ENCODE assay signal across 18 mouse cellular contexts in the genomic region with DNA sequence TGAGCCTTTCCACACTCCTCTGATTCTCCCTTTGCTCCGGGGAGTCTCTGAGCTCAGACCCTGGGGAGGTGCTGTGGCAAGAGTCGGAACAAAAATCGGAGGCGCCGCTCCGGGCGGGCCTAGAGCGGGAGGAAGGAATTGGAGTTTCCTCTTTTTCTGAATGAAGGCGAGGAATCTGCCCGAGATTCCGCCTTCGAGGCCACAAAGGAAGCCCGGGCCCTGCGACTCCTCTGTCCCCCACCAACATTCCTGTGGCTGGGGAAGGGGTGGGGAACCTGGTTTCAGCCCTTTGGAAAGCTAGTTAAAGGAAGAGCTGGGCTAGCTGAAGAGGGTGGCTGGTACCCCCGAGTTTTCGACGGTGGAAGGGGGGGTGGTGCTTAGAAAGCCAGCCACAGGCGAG. TPM values are rescaled to one million over a fixed set of nuclear protein-coding genes. Genes with fewer than 3 reads are reported as not detected.
DNase-seq lines count a peak whose midpoint lies in the region; ATAC-seq lines count a peak whose summit lies in the region.
"Had no signal": no experiment of that assay in that cellular context is flagged by ENCODE, and none has a peak within 500 bp of the region (broad histone marks: within the 10 kb centered on the region; RNA-seq: fewer than 3 reads in every experiment).

No protein-coding gene starts in this region.

- H3K27me3 ChIP-seq in heart, embryonic 13.5 days (replicated peaks), result peaks cover 100% of the 10 kb centered on the region
- peaks cover 100% of the 10 kb centered on the region for H3K27me3 ChIP-seq in midbrain, embryonic 10.5 days (ENCODE audit: low read depth, poor library complexity, severe bottlenecking)
- H3K27me3 ChIP-seq in midbrain, embryonic 15.5 days (replicated peaks), result peaks cover 94% of the 10 kb centered on the region
- peaks cover 100% of the 10 kb centered on the region for H3K27me3 ChIP-seq in embryonic facial prominence, embryonic 13.5 days
- H3K27me3 ChIP-seq in neural tube, embryonic 12.5 days (replicated peaks), result peaks cover 100% of the 10 kb centered on the region

- H3K36me3 ChIP-seq in heart, embryonic 13.5 days, result no peaks in the 10 kb centered on the region
- H3K36me3 ChIP-seq in midbrain, embryonic 10.5 days, result no peaks in the 10 kb centered on the region
- H3K36me3 ChIP-seq in midbrain, embryonic 15.5 days (replicated peaks), result no peaks in the 10 kb centered on the region
- H3K36me3 ChIP-seq in embryonic facial prominence, embryonic 13.5 days, result no peaks in the 10 kb centered on the region
- H3K36me3 ChIP-seq in neural tube, embryonic 12.5 days, result no peaks in the 10 kb centered on the region
- H3K36me3 ChIP-seq: G1E; lung, embryonic 15.5 days had no signal

- 3% methylated on average over 18 of the region's 18 CpGs for WGBS in heart, embryonic 13.5 days
- WGBS in midbrain, embryonic 10.5 days, result under 1% methylated on average over 18 of the region's 18 CpGs
- under 1% methylated on average over 18 of the region's 18 CpGs for WGBS in midbrain, embryonic 15.5 days
- 2% methylated on average over 18 of the region's 18 CpGs for WGBS in embryonic facial prominence, embryonic 13.5 days
- under 1% methylated on average over 18 of the region's 18 CpGs for WGBS in neural tube, embryonic 12.5 days

- peak overlapping the region; percentile 48 for H3K4me2 ChIP-seq in heart, embryonic 13.5 days
- no peak overlapping the region for H3K4me2 ChIP-seq in midbrain, embryonic 15.5 days
- peak overlapping the region; percentile 48 for H3K4me2 ChIP-seq in embryonic facial prominence, embryonic 13.5 days
- peak overlapping the region; percentile 24; the same call in 1 of the 2 replicates for H3K4me2 ChIP-seq in neural tube, embryonic 12.5 days (replicated peaks)
- H3K4me2 ChIP-seq: lung, embryonic 15.5 days had no signal

- H3K9ac ChIP-seq in heart, embryonic 13.5 days, result no peak overlapping the region
- no peak overlapping the region for H3K9ac ChIP-seq in midbrain, embryonic 15.5 days
- 0 out of 2 replicates have a peak overlapping the region, but pooled peaks have one; percentile 40 for H3K9ac ChIP-seq in embryonic facial prominence, embryonic 13.5 days
- H3K9ac ChIP-seq in neural tube, embryonic 12.5 days, result no peak overlapping the region
- H3K9ac ChIP-seq: lung, embryonic 15.5 days had no signal

- DNase-seq in heart, adult 9 months (ENCODE audit: low spot score in 2 of 2), result no peak
- peak; percentile 41 for DNase-seq in midbrain, embryonic 10.5 days (ENCODE audit: low spot score)
- no peak for DNase-seq in Muller cell, postnatal 12 days (ENCODE audit: inconsistent ontology term)
- DNase-seq in layer of hippocampus, adult 18-20 months (ENCODE audit: low spot score in 2 of 2), result no peak
- DNase-seq: cerebellum, postnatal 36 days; liver; right cerebral cortex, postnatal 14 days; thymus, postnatal 14 days had no signal

- no peaks in the 10 kb centered on the region for H3K9me3 ChIP-seq in heart, embryonic 13.5 days
- H3K9me3 ChIP-seq in midbrain, embryonic 10.5 days (replicated peaks), result no peaks in the 10 kb centered on the region
- H3K9me3 ChIP-seq in midbrain, embryonic 15.5 days, result no peaks in the 10 kb centered on the region
- no peaks in the 10 kb centered on the region for H3K9me3 ChIP-seq in embryonic facial prominence, embryonic 13.5 days
- H3K9me3 ChIP-seq in neural tube, embryonic 12.5 days, result no peaks in the 10 kb centered on the region
- H3K9me3 ChIP-seq: G1E; lung, embryonic 15.5 days had no signal

- no peak overlapping the region for H3K27ac ChIP-seq in heart, embryonic 13.5 days (replicated peaks)
- no peak overlapping the region; the same call in 1 of the 2 replicates for H3K27ac ChIP-seq in midbrain, embryonic 10.5 days (replicated peaks)
- H3K27ac ChIP-seq in midbrain, embryonic 15.5 days, result no peak overlapping the region
- H3K27ac ChIP-seq in embryonic facial prominence, embryonic 13.5 days, result peak overlapping the region; percentile 11; the same call in 1 of the 2 replicates
- H3K27ac ChIP-seq in neural tube, embryonic 12.5 days, result no peak overlapping the region
- H3K27ac ChIP-seq: lung, embryonic 15.5 days had no signal

- no peak for ATAC-seq in heart, embryonic 13.5 days (ENCODE audit: extremely low read depth, insufficient number of reproducible peaks, low FRiP score, low TSS enrichment)
- no peak for ATAC-seq in midbrain, embryonic 15.5 days (replicated peaks)
- no peak for ATAC-seq in embryonic facial prominence, embryonic 13.5 days (ENCODE audit: insufficient number of reproducible peaks, insufficient read depth, low FRiP score, low TSS enrichment, low read depth)
- ATAC-seq in neural tube, embryonic 12.5 days (ENCODE audit: low FRiP score, low read depth), result no peak
- ATAC-seq: intestine, embryonic 16.5 days had no signal

- H3K4me1 ChIP-seq in heart, embryonic 13.5 days, result peaks cover 25% of the 10 kb centered on the region
- H3K4me1 ChIP-seq in midbrain, embryonic 10.5 days, result peaks cover 44% of the 10 kb centered on the region
- peaks cover 14% of the 10 kb centered on the region for H3K4me1 ChIP-seq in midbrain, embryonic 15.5 days
- H3K4me1 ChIP-seq in embryonic facial prominence, embryonic 13.5 days, result peaks cover 40% of the 10 kb centered on the region
- peaks cover 18% of the 10 kb centered on the region for H3K4me1 ChIP-seq in neural tube, embryonic 12.5 days

- peak overlapping the region; percentile 34 for H3K4me3 ChIP-seq in heart, embryonic 13.5 days
- H3K4me3 ChIP-seq in midbrain, embryonic 10.5 days, result no peak overlapping the region
- no peak overlapping the region for H3K4me3 ChIP-seq in midbrain, embryonic 15.5 days
- H3K4me3 ChIP-seq in embryonic facial prominence, embryonic 13.5 days, result no peak overlapping the region
- no peak overlapping the region for H3K4me3 ChIP-seq in neural tube, embryonic 12.5 days
- H3K4me3 ChIP-seq: lung, embryonic 15.5 days had no signal

RNA-seq across cellular contexts. Expression of a gene that starts 4.0 kb away (rescaled TPM):
- polyA plus RNA-seq in heart, embryonic 13.5 days (2015; fragmentation: Nextera tagmentation; extraction: Ambion mirVana), result 0.11 and 0.23 TPM in 2 replicates
- polyA plus RNA-seq in midbrain, embryonic 10.5 days (2016; fragmentation: Nextera tagmentation; extraction: Ambion mirVana), result 0.11 and 0.22 TPM in 2 replicates
- not detected in 2 replicates for polyA plus RNA-seq in midbrain, embryonic 15.5 days (2015; fragmentation: Nextera tagmentation; extraction: Ambion mirVana)
- 0.25 and 1.5 TPM in 2 replicates for polyA plus RNA-seq in embryonic facial prominence, embryonic 13.5 days (2015; fragmentation: Nextera tagmentation; extraction: Ambion mirVana)
- polyA plus RNA-seq in neural tube, embryonic 12.5 days (2016; fragmentation: Nextera tagmentation; extraction: Ambion mirVana), result 2.0 and 2.4 TPM in 2 replicates
- total RNA-seq in layer of hippocampus, adult 18-20 months (2021), result not detected
- total RNA-seq: megakaryocyte progenitor cell, adult 5-6 weeks had no signal
- polyA plus RNA-seq: C2C12; G1E; intestine, embryonic 16.5 days; large intestine, adult 2 months; lung, embryonic 15.5 days had no signal
